Mouse (Mus musculus): ENCODE data around the gene Nol9.
A peak's percentile ranks its signal among the peaks of the same experiment; 100 is the strongest.
"Not testable (repeated sequence)": the region's sequence is repeated elsewhere in the genome, so short reads cannot be mapped to it uniquely, and the experiment has no call there.

Gene Nol9

GRCm38 (mm10) chr4:152010707-152011134, 28.4 kb upstream of the Nol9 start:
- DNase-seq (ENCODE audit: low spot score in 2 of 2), result peak in 1 of 2 experiments; percentile 70

- no peak for DNase-seq (ENCODE audit: low spot score in 2 of 2)
Observed at GRCm38 (mm10) chr4:152011171-152011760, 27.9 kb upstream of the Nol9 start.

- DNase-seq (ENCODE audit: low spot score in 2 of 2), result no peak
Observed at GRCm38 (mm10) chr4:152012109-152012508, 27.0 kb upstream of the Nol9 start.

- DNase-seq (ENCODE audit: low spot score in 2 of 2), result no peak
Observed at GRCm38 (mm10) chr4:152013036-152013813, 25.9 kb upstream of the Nol9 start.

- DNase-seq (ENCODE audit: low spot score in 2 of 2), result no peak
Observed at GRCm38 (mm10) chr4:152019073-152019472, 20.0 kb upstream of the Nol9 start.

- no peak for DNase-seq (ENCODE audit: low spot score in 2 of 2)
Observed at GRCm38 (mm10) chr4:152020024-152020423, 19.1 kb upstream of the Nol9 start.

- no peak for DNase-seq (ENCODE audit: low spot score in 2 of 2)
Observed at GRCm38 (mm10) chr4:152021568-152022097, 17.5 kb upstream of the Nol9 start.

- no peak for DNase-seq (ENCODE audit: low spot score in 2 of 2)
Observed at GRCm38 (mm10) chr4:152022506-152022905, 16.6 kb upstream of the Nol9 start.

GRCm38 (mm10) chr4:152024525-152024924, 14.6 kb upstream of the Nol9 start:
- no peak for DNase-seq (ENCODE audit: low spot score in 2 of 2)

GRCm38 (mm10) chr4:152026751-152027508, 12.2 kb upstream of the Nol9 start:
- DNase-seq (ENCODE audit: low spot score in 2 of 2), result no peak

GRCm38 (mm10) chr4:152027524-152027923, 11.6 kb upstream of the Nol9 start, which contains the start of gene Zbtb48:
Zbtb48 (minus strand) TSS chr4:152027671.
- DNase-seq (ENCODE audit: low spot score in 2 of 2), result peak; percentile 95 to 96

- DNase-seq (ENCODE audit: low spot score in 2 of 2), result no peak
Observed at GRCm38 (mm10) chr4:152028456-152028855, 10.7 kb upstream of the Nol9 start.

GRCm38 (mm10) chr4:152029087-152029486, 10.0 kb upstream of the Nol9 start:
- DNase-seq (ENCODE audit: low spot score in 2 of 2), result no peak

GRCm38 (mm10) chr4:152029997-152030396, 9.1 kb upstream of the Nol9 start:
- no peak for DNase-seq (ENCODE audit: low spot score in 2 of 2)

- DNase-seq (ENCODE audit: low spot score in 2 of 2), result no peak
Observed at GRCm38 (mm10) chr4:152032922-152033321, 6.2 kb upstream of the Nol9 start.

GRCm38 (mm10) chr4:152036464-152036863, 2.7 kb upstream of the Nol9 start:
- DNase-seq (ENCODE audit: low spot score in 2 of 2), result not testable (repeated sequence)

GRCm38 (mm10) chr4:152038225-152038984, 716 bp upstream of the Nol9 start, which contains the start of gene Tas1r1:
Tas1r1 (minus strand) TSS chr4:152038568.
- DNase-seq (ENCODE audit: low spot score in 2 of 2), result no peak

GRCm38 (mm10) chr4:152039831-152040310, 750 bp downstream of the Nol9 start:
- no peak for DNase-seq (ENCODE audit: low spot score in 2 of 2)

- no peak for DNase-seq (ENCODE audit: low spot score in 2 of 2)
Observed at GRCm38 (mm10) chr4:152041924-152042641, 3.0 kb downstream of the Nol9 start.

- DNase-seq (ENCODE audit: low spot score in 2 of 2), result no peak
Observed at GRCm38 (mm10) chr4:152043171-152043570, 4.0 kb downstream of the Nol9 start.

GRCm38 (mm10) chr4:152044609-152045008, 5.5 kb downstream of the Nol9 start:
- DNase-seq (ENCODE audit: low spot score in 2 of 2), result no peak
